ENCODE assay signal across 24 mouse cellular contexts in the genomic region with DNA sequence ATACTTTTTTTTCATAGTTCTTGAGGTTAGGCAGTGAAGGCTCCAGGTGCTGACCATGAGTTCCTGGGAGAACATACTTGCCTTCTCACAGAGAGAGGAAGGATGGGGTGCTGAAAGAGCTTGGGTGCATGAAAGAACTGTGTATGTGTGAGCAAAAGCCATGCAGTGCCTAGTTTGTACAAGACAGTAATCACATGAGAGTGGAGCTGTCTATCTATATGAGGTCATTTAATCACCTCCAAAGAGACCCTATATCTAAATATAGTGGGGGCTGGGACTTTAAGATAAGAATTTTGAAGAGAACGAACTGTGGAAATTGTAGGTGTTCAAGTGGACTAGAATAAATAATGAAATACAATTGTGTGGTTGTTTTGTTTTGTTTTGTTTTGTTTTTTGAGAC. TPM values are rescaled to one million over a fixed set of nuclear protein-coding genes. Genes with fewer than 3 reads are reported as not detected.
A peak's percentile ranks its signal among the peaks of the same experiment; 100 is the strongest.
DNase-seq lines count a peak whose midpoint lies in the region; ATAC-seq and TF ChIP-seq lines count a peak whose summit lies in the region.
"Had no signal": no experiment of that assay in that cellular context is flagged by ENCODE, and none has a peak within 500 bp of the region (broad histone marks: within the 10 kb centered on the region; RNA-seq: fewer than 3 reads in every experiment).

No protein-coding gene starts in this region.

- no peaks in the 10 kb centered on the region for H3K27me3 ChIP-seq in liver, embryonic 12.5 days (replicated peaks)
- H3K27me3 ChIP-seq in liver, postnatal 0 days (ENCODE audit: insufficient read depth, low read length), result no peaks in the 10 kb centered on the region
- H3K27me3 ChIP-seq in liver, embryonic 13.5 days, result no peaks in the 10 kb centered on the region
- no peaks in the 10 kb centered on the region for H3K27me3 ChIP-seq in liver, embryonic 16.5 days (ENCODE audit: control insufficient read depth, insufficient read depth, low read depth, low read length)
- H3K27me3 ChIP-seq: CH12.LX; heart, embryonic 13.5 days had no signal

- peaks cover 16% of the 10 kb centered on the region for H3K36me3 ChIP-seq in liver, embryonic 12.5 days
- H3K36me3 ChIP-seq in liver, postnatal 0 days (replicated peaks; ENCODE audit: insufficient read depth, low read length), result no peaks in the 10 kb centered on the region
- peaks cover 11% of the 10 kb centered on the region for H3K36me3 ChIP-seq in liver, embryonic 13.5 days
- no peaks in the 10 kb centered on the region for H3K36me3 ChIP-seq in liver, embryonic 16.5 days (ENCODE audit: control insufficient read depth, insufficient read depth)

- peak; percentile 79 for ATAC-seq in liver, embryonic 12.5 days
- ATAC-seq in liver, postnatal 0 days, result no peak
- peak; percentile 77 for ATAC-seq in liver, embryonic 13.5 days (ENCODE audit: low read depth)
- peak; percentile 63 for ATAC-seq in liver, embryonic 16.5 days (ENCODE audit: low read depth)
- ATAC-seq: forebrain, embryonic 14.5 days; forebrain, postnatal 0 days had no signal

- H3K9me3 ChIP-seq in liver, embryonic 12.5 days (replicated peaks), result no peaks in the 10 kb centered on the region
- H3K9me3 ChIP-seq in liver, postnatal 0 days (ENCODE audit: low read length), result no peaks in the 10 kb centered on the region
- H3K9me3 ChIP-seq in liver, embryonic 13.5 days (replicated peaks), result no peaks in the 10 kb centered on the region
- no peaks in the 10 kb centered on the region for H3K9me3 ChIP-seq in liver, embryonic 16.5 days (replicated peaks; ENCODE audit: control insufficient read depth, low read length)
- H3K9me3 ChIP-seq: G1E; heart, embryonic 10.5 days; heart, embryonic 13.5 days had no signal

- 9% methylated on average over 1 of the region's 1 CpGs for WGBS in liver, embryonic 12.5 days (ENCODE audit: insufficient replicate concordance)
- WGBS in liver, postnatal 0 days (ENCODE audit: insufficient replicate concordance), result 41% methylated on average over 1 of the region's 1 CpGs
- 26% methylated on average over 1 of the region's 1 CpGs for WGBS in liver, embryonic 13.5 days (ENCODE audit: insufficient replicate concordance)
- WGBS in liver, embryonic 16.5 days (ENCODE audit: insufficient replicate concordance), result 10% methylated on average over 1 of the region's 1 CpGs

- TF ChIP-seq CTCF in liver, postnatal 0 days (IDR thresholded peaks at IDR 0.05; ENCODE audit: low read depth), result no peak

- no peak overlapping the region for H3K4me3 ChIP-seq in liver, embryonic 12.5 days
- no peak overlapping the region for H3K4me3 ChIP-seq in liver, postnatal 0 days (ENCODE audit: low read depth, low read length)
- no peak overlapping the region for H3K4me3 ChIP-seq in liver, embryonic 13.5 days (replicated peaks)
- H3K4me3 ChIP-seq in liver, embryonic 16.5 days (ENCODE audit: low read depth, low read length), result no peak overlapping the region
- H3K4me3 ChIP-seq: gastrocnemius, adult 2 months; heart, adult 2 months; heart, embryonic 10.5 days; heart, embryonic 13.5 days had no signal

- DNase-seq in liver, postnatal 0 days, result no peak
- DNase-seq in liver, embryonic 13.5 days, result no peak
- no peak for DNase-seq in cerebellum, postnatal 10 days
- DNase-seq in adrenal gland, postnatal 10 days, result no peak
- DNase-seq in gastrocnemius, postnatal 4 days (ENCODE audit: low spot score in 2 of 2), result no peak
- DNase-seq: adrenal gland, adult 2 months; adrenal gland, postnatal 25 days; B cell, adult 2 months; cerebellum, adult 18-20 months; cerebellum, adult 9-11 months; forebrain, postnatal 0 days; gastrocnemius, adult 2 months; gastrocnemius, postnatal 14 days; heart, adult 2 months; heart, postnatal 14 days; heart, postnatal 4 days had no signal

- H3K4me1 ChIP-seq in liver, embryonic 12.5 days, result peaks cover 60% of the 10 kb centered on the region
- peaks cover 21% of the 10 kb centered on the region for H3K4me1 ChIP-seq in liver, postnatal 0 days (ENCODE audit: insufficient read depth)
- H3K4me1 ChIP-seq in liver, embryonic 13.5 days (replicated peaks), result peaks cover 52% of the 10 kb centered on the region
- H3K4me1 ChIP-seq in liver, embryonic 16.5 days (ENCODE audit: control insufficient read depth, low read depth, low read length), result peaks cover 19% of the 10 kb centered on the region

- H3K27ac ChIP-seq in liver, embryonic 12.5 days, result peak overlapping the region; percentile 51; the same call in 1 of the 2 replicates
- no peak overlapping the region for H3K27ac ChIP-seq in liver, postnatal 0 days (ENCODE audit: low read depth)
- no peak overlapping the region for H3K27ac ChIP-seq in liver, embryonic 13.5 days
- no peak overlapping the region for H3K27ac ChIP-seq in liver, embryonic 16.5 days (ENCODE audit: low read length)
- H3K27ac ChIP-seq: gastrocnemius, adult 2 months; heart, adult 2 months; heart, embryonic 10.5 days; heart, embryonic 13.5 days; hindbrain, embryonic 14.5 days had no signal

- TF ChIP-seq EP300 in liver, postnatal 0 days (IDR thresholded peaks at IDR 0.05; ENCODE audit: low read depth), result no peak

- H3K4me2 ChIP-seq in liver, embryonic 12.5 days, result peak overlapping the region; percentile 48
- H3K4me2 ChIP-seq in liver, postnatal 0 days (ENCODE audit: low read depth, low read length), result no peak overlapping the region
- peak overlapping the region; percentile 44 for H3K4me2 ChIP-seq in liver, embryonic 13.5 days
- H3K4me2 ChIP-seq in liver, embryonic 16.5 days (ENCODE audit: low read depth, low read length), result no peak overlapping the region
- H3K4me2 ChIP-seq: heart, embryonic 13.5 days; hindbrain, embryonic 14.5 days had no signal

- H3K9ac ChIP-seq in liver, embryonic 12.5 days, result peak overlapping the region; percentile 7; the same call in 1 of the 2 replicates
- no peak overlapping the region for H3K9ac ChIP-seq in liver, postnatal 0 days (replicated peaks)
- H3K9ac ChIP-seq in liver, embryonic 13.5 days, result no peak overlapping the region
- H3K9ac ChIP-seq in liver, embryonic 16.5 days (ENCODE audit: low read depth, low read length), result no peak overlapping the region
- H3K9ac ChIP-seq: forebrain, postnatal 0 days; heart, embryonic 13.5 days; hindbrain, embryonic 14.5 days had no signal

RNA-seq across cellular contexts. Expression of a gene that starts 25.3 kb away (rescaled TPM):
- polyA plus RNA-seq in liver, embryonic 12.5 days (2016; fragmentation: Nextera tagmentation; extraction: Ambion mirVana), result 15.8 and 17.6 TPM in 2 replicates
- 4.2 and 4.5 TPM in 2 replicates for polyA plus RNA-seq in liver, postnatal 0 days (2015; fragmentation: Nextera tagmentation; extraction: Ambion mirVana)
- polyA plus RNA-seq in liver, embryonic 13.5 days (2015; fragmentation: Nextera tagmentation; extraction: Ambion mirVana), result 7.7 and 9.7 TPM in 2 replicates
- polyA plus RNA-seq in liver, embryonic 16.5 days (2015; fragmentation: Nextera tagmentation; extraction: Ambion mirVana), result 7.2 and 7.3 TPM in 2 replicates
- 10 to 100 TPM; 37.8 to 43.7 TPM for total RNA-seq in adrenal gland, postnatal 10 days (2021)
- total RNA-seq in gastrocnemius, postnatal 4 days (2021), result 10 to 100 TPM; 42.4 to 47.1 TPM

Comparison
In these comparisons a context has a peak if more than half of its experiments do, and no peak if none do; other contexts are left out.
1. H3K4me2 ChIP-seq: peak in liver, embryonic 12.5 days (single experiment) and liver, embryonic 13.5 days (single experiment); none in liver, postnatal 0 days (single experiment) and liver, embryonic 16.5 days (single experiment).